Mouse (Mus musculus) heart, adult 2 months (tissue): ENCODE measurements around the gene Chd8.

Source experiments
- CTCF ChIP-seq: fragments of 200-600 bp; IDR thresholded peaks from 2 replicates; pipeline ENCODE4 v1.8.1; 2022; ENCODE audit warnings: antibody characterized with exemption, mild to moderate bottlenecking, moderate library complexity
- EP300 ChIP-seq: fragments of 200-500 bp; IDR thresholded peaks from 2 replicates; pipeline ENCODE4 v1.6.1; 2011; ENCODE audit warnings: low read depth, low read length, control low read depth; ENCODE audit not compliant: insufficient read depth
- POLR2A ChIP-seq: fragments of 200-500 bp; IDR thresholded peaks from 2 replicates; pipeline ENCODE4 v1.6.1; 2011; ENCODE audit warnings: mild to moderate bottlenecking, low read depth, low read length, control low read depth; ENCODE audit not compliant: insufficient read depth

- TF ChIP-seq CTCF, result no peak
- no peak for TF ChIP-seq POLR2A
- no peak for TF ChIP-seq EP300
Observed at GRCm38 (mm10) chr14:52272781-52273180, 15.2 kb upstream of the Chd8 start.
